ENCODE assay signal across 20 mouse cellular contexts in genomic region chr6:94625896-94626295, GRCm38 (mm10).
DNase-seq lines count a peak whose midpoint lies in the region; ATAC-seq and TF ChIP-seq lines count a peak whose summit lies in the region.
"Had no signal": no experiment of that assay in that cellular context is flagged by ENCODE, and none has a peak within 500 bp of the region (broad histone marks: within the 10 kb centered on the region; RNA-seq: fewer than 3 reads in every experiment).

No protein-coding gene starts in this region.

- peaks cover 13% of the 10 kb centered on the region; the same call in 1 of the 2 replicates for H3K36me3 ChIP-seq in kidney, postnatal 0 days (ENCODE audit: insufficient read depth, low read length)
- H3K36me3 ChIP-seq in hindbrain, postnatal 0 days (ENCODE audit: insufficient read depth, low read length) = peaks cover 16% of the 10 kb centered on the region

- no peak overlapping the region for H3K4me2 ChIP-seq in kidney, postnatal 0 days (ENCODE audit: low read length)
- no peak overlapping the region for H3K4me2 ChIP-seq in hindbrain, postnatal 0 days (ENCODE audit: low read depth, low read length)
- H3K4me2 ChIP-seq: forebrain, embryonic 12.5 days; limb, embryonic 15.5 days; liver, embryonic 15.5 days; midbrain, embryonic 12.5 days; stomach, embryonic 15.5 days had no signal

- H3K4me1 ChIP-seq in cerebellum, adult 2 months (ENCODE audit: control insufficient read depth, insufficient read depth, low read length) = peaks cover 28% of the 10 kb centered on the region
- no peaks in the 10 kb centered on the region for H3K4me1 ChIP-seq in kidney, postnatal 0 days (replicated peaks; ENCODE audit: insufficient read depth, low read length)
- peaks cover 5% of the 10 kb centered on the region; the same call in 1 of the 2 replicates for H3K4me1 ChIP-seq in hindbrain, postnatal 0 days (ENCODE audit: insufficient read depth, low read length)
- H3K4me1 ChIP-seq: liver, embryonic 15.5 days had no signal

- H3K9ac ChIP-seq in kidney, postnatal 0 days (ENCODE audit: low read depth, low read length) = no peak overlapping the region
- no peak overlapping the region for H3K9ac ChIP-seq in hindbrain, postnatal 0 days (replicated peaks; ENCODE audit: low read length)
- H3K9ac ChIP-seq: forebrain, embryonic 12.5 days; limb, embryonic 15.5 days; liver, embryonic 15.5 days; midbrain, embryonic 12.5 days; stomach, embryonic 15.5 days had no signal

- TF ChIP-seq POLR2A in cerebellum, adult 2 months (IDR thresholded peaks at IDR 0.05; ENCODE audit: borderline replicate concordance, insufficient read depth, low read length) = no peak

- 95% methylated on average over 5 of the region's 5 CpGs for WGBS in cerebellum, adult 2 months
- WGBS in kidney, postnatal 0 days = 36% methylated on average over 5 of the region's 5 CpGs
- 64% methylated on average over 5 of the region's 5 CpGs for WGBS in hindbrain, postnatal 0 days

- no peak overlapping the region for H3K4me3 ChIP-seq in cerebellum, adult 2 months (replicated peaks; ENCODE audit: insufficient read depth, low read depth, low read length)
- no peak overlapping the region for H3K4me3 ChIP-seq in kidney, postnatal 0 days (replicated peaks; ENCODE audit: low read depth, low read length)
- no peak overlapping the region for H3K4me3 ChIP-seq in hindbrain, postnatal 0 days (ENCODE audit: low read length)
- H3K4me3 ChIP-seq: forebrain, embryonic 12.5 days; limb, embryonic 15.5 days; liver, embryonic 15.5 days; midbrain, embryonic 12.5 days; stomach, embryonic 15.5 days had no signal

- DNase-seq in cerebellum, adult 2 months = no peak
- DNase-seq in cerebellum, postnatal 10 days = no peak
- peak; percentile 45 for DNase-seq in kidney, postnatal 0 days (ENCODE audit: low spot score)
- no peak for DNase-seq in kidney, postnatal 36 days
- DNase-seq in hindbrain, postnatal 0 days (ENCODE audit: low spot score) = no peak
- DNase-seq in urinary bladder, postnatal 25 days (ENCODE audit: low spot score) = no peak
- DNase-seq in cerebellum, adult 8-10 months = no peak
- DNase-seq: adrenal gland, postnatal 14 days; cerebellum, postnatal 36 days; kidney, adult 2 months; kidney, postnatal 4 days; right cerebral cortex, postnatal 25 days had no signal

- no peaks in the 10 kb centered on the region for H3K9me3 ChIP-seq in kidney, postnatal 0 days (replicated peaks; ENCODE audit: low read length)
- H3K9me3 ChIP-seq in hindbrain, postnatal 0 days (ENCODE audit: low read length) = no peaks in the 10 kb centered on the region
- H3K9me3 ChIP-seq: forebrain, embryonic 12.5 days; limb, embryonic 15.5 days; liver, embryonic 15.5 days; midbrain, embryonic 12.5 days; stomach, embryonic 15.5 days had no signal

- TF ChIP-seq CTCF in cerebellum, adult 2 months (IDR thresholded peaks at IDR 0.05; ENCODE audit: borderline replicate concordance, insufficient read depth, low read depth, low read length) = no peak
- TF ChIP-seq CTCF in kidney, postnatal 0 days (IDR thresholded peaks at IDR 0.05; ENCODE audit: low read depth) = no peak
- TF ChIP-seq CTCF in hindbrain, postnatal 0 days (IDR thresholded peaks at IDR 0.05; ENCODE audit: low read depth) = no peak

- H3K27ac ChIP-seq in cerebellum, adult 2 months (ENCODE audit: insufficient read depth, low read length) = peak overlapping the region; percentile 30
- H3K27ac ChIP-seq in kidney, postnatal 0 days = no peak overlapping the region
- peak overlapping the region; percentile 87; the same call in 1 of the 2 replicates for H3K27ac ChIP-seq in hindbrain, postnatal 0 days
- H3K27ac ChIP-seq: forebrain, embryonic 12.5 days; limb, embryonic 15.5 days; liver, embryonic 15.5 days; macrophage; midbrain, embryonic 12.5 days; stomach, embryonic 15.5 days had no signal

- no peak for ATAC-seq in kidney, postnatal 0 days (replicated peaks; ENCODE audit: low FRiP score, low read depth)
- ATAC-seq in CD4-positive, CD25-positive, alpha-beta regulatory T cell, adult 4 months = peak; percentile 63
- ATAC-seq in hindbrain, postnatal 0 days = no peak

- H3K27me3 ChIP-seq in cerebellum, adult 2 months (ENCODE audit: control insufficient read depth, insufficient read depth, low read length) = no peaks in the 10 kb centered on the region
- H3K27me3 ChIP-seq in kidney, postnatal 0 days (ENCODE audit: insufficient read depth, low read length) = no peaks in the 10 kb centered on the region
- H3K27me3 ChIP-seq in hindbrain, postnatal 0 days (ENCODE audit: insufficient read depth, low read length) = no peaks in the 10 kb centered on the region
- H3K27me3 ChIP-seq: forebrain, embryonic 12.5 days; limb, embryonic 15.5 days; liver, embryonic 15.5 days; midbrain, embryonic 12.5 days; Patski; stomach, embryonic 15.5 days had no signal
